Mouse (Mus musculus) brain, embryonic 14.5 days (tissue): ENCODE measurements around the gene Prpf18.

Source experiments
- CTCF ChIP-seq: fragments of 200-500 bp; IDR thresholded peaks from 2 replicates; pipeline ENCODE4 v1.5.1; 2012; ENCODE audit warnings: inconsistent platforms, mild to moderate bottlenecking, moderate library complexity, borderline replicate concordance; ENCODE audit not compliant: insufficient read depth, insufficient read length; ENCODE audit errors: extremely low read depth
- POLR2A ChIP-seq: fragments of 200-500 bp; IDR thresholded peaks from 2 replicates; pipeline ENCODE4 v1.6.1; 2012; ENCODE audit warnings: mild to moderate bottlenecking, inconsistent platforms, borderline replicate concordance; ENCODE audit not compliant: poor library complexity, insufficient read depth, insufficient read length, severe bottlenecking; ENCODE audit errors: extremely low read depth

DNA sequence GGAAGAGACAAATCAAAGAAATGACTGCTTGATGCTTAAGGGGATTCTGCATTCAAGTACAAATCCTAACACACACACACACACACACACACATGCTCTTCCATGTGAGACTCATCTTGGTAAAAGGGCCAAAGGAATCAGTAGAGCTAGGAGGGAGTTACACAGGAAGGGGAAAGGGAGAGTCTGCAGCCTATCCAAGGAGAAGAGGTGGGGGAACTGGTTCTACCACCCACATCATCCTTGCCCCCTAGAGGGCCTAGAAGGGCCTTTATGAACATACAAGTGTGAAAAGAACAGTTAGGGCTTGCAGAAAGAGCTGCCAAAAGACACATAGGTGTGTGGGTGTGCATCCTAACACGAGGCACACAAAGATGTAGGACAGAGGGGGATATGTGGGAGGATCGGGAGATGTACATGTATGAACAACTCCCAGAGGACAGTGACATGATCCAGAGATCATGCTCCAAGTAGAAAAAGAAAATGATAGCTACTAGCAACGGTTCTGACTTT lies 58.0 kb downstream of the Prpf18 start:
- TF ChIP-seq POLR2A (no peak), CTCF (no peak)
